Mouse (Mus musculus): ENCODE measurements at regions not wholly inside any gene's neighbourhood (a gene's known extent, or its start where the extent isn't known, plus 50 kb on each side); places are given as distances from the start of the nearest gene placed in this dataset.

GRCm38 (mm10) chr13:71195675-71196074 lies 354.1 kb upstream of the Adamts16 start:
- CTCF ChIA-PET: no interaction called here
- no peak for ATAC-seq

GRCm38 (mm10) chr13:71184500-71184899 lies 342.9 kb upstream of the Adamts16 start:
- in situ Hi-C loops (cut with MboI; ENCODE audit: low pct_unique_long_range_greater_than_20kb): no loop called here
- ATAC-seq (no peak), DNase-seq (ENCODE audit: low read depth, low spot score) (no peak)
- H3K27me3 ChIP-seq: peaks cover 4% of the 10 kb centered on the region
- ChIA-PET POLR2A (no interaction called here), CTCF (no interaction called here)
- no peak for TF ChIP-seq CTCF (IDR thresholded peaks at IDR 0.05)

More at GRCm38 (mm10) chr13:71195675-71196074, 354.1 kb upstream of the Adamts16 start:
- POLR2A ChIA-PET: no interaction called here
- no peak for DNase-seq (ENCODE audit: low read depth, low spot score)
- no peak for TF ChIP-seq CTCF (IDR thresholded peaks at IDR 0.05)
- no peaks in the 10 kb centered on the region for H3K27me3 ChIP-seq
- in situ Hi-C loops (cut with MboI; ENCODE audit: low pct_unique_long_range_greater_than_20kb): no loop called here

- ChIA-PET POLR2A (no interaction called here), CTCF (no interaction called here)
- H3K27me3 ChIP-seq: no peaks in the 10 kb centered on the region
- DNase-seq (ENCODE audit: low read depth, low spot score) (no peak), ATAC-seq (no peak)
- in situ Hi-C loops (cut with MboI; ENCODE audit: low pct_unique_long_range_greater_than_20kb): no loop called here
- no peak for TF ChIP-seq CTCF (IDR thresholded peaks at IDR 0.05)
Measured at GRCm38 (mm10) chr13:71179083-71179482, 337.5 kb upstream of the Adamts16 start.

- ChIA-PET POLR2A (no interaction called here), CTCF (no interaction called here)
- no peaks in the 10 kb centered on the region for H3K27me3 ChIP-seq
- DNase-seq (ENCODE audit: low read depth, low spot score): no peak
- in situ Hi-C loops (cut with MboI; ENCODE audit: low pct_unique_long_range_greater_than_20kb): no loop called here
- no peak for TF ChIP-seq CTCF (IDR thresholded peaks at IDR 0.05)
- ATAC-seq: no peak
Measured at GRCm38 (mm10) chr13:71174335-71174734, 332.7 kb upstream of the Adamts16 start.

- no peak for DNase-seq (ENCODE audit: low read depth, low spot score)
- POLR2A ChIA-PET: no interaction called here
- no peaks in the 10 kb centered on the region for H3K27me3 ChIP-seq
- in situ Hi-C loops (cut with MboI; ENCODE audit: low pct_unique_long_range_greater_than_20kb): no loop called here
- ATAC-seq: no peak
- TF ChIP-seq CTCF (IDR thresholded peaks at IDR 0.05): no peak
- CTCF ChIA-PET: no interaction called here
Measured at GRCm38 (mm10) chr13:71166226-71166625, 324.6 kb upstream of the Adamts16 start.

- ATAC-seq (no peak), DNase-seq (ENCODE audit: low read depth, low spot score) (no peak)
- no peak for TF ChIP-seq CTCF (IDR thresholded peaks at IDR 0.05)
- CTCF ChIA-PET: no interaction called here
- in situ Hi-C loops (cut with MboI; ENCODE audit: low pct_unique_long_range_greater_than_20kb): no loop called here
- POLR2A ChIA-PET: no interaction called here
- H3K27me3 ChIP-seq: no peaks in the 10 kb centered on the region
Measured at GRCm38 (mm10) chr13:71165096-71165920, 323.7 kb upstream of the Adamts16 start.

- ATAC-seq (no peak), DNase-seq (ENCODE audit: low read depth, low spot score) (no peak)
- in situ Hi-C loops (cut with MboI; ENCODE audit: low pct_unique_long_range_greater_than_20kb): no loop called here
- no peak for TF ChIP-seq CTCF (IDR thresholded peaks at IDR 0.05)
- CTCF ChIA-PET: no interaction called here
- POLR2A ChIA-PET: interaction anchor here (0.9 kb wide), 1 partner anchor 198 kb away, joined by 4 read pairs; no protein-coding TSS in a partner anchor
- no peaks in the 10 kb centered on the region for H3K27me3 ChIP-seq
Measured at GRCm38 (mm10) chr13:71164012-71164411, 322.4 kb upstream of the Adamts16 start.

GRCm38 (mm10) chr13:71162952-71163351 lies 321.3 kb upstream of the Adamts16 start:
- ATAC-seq (peak; percentile 26), DNase-seq (ENCODE audit: low read depth, low spot score) (no peak)
- no peak for TF ChIP-seq CTCF (IDR thresholded peaks at IDR 0.05)
- H3K27me3 ChIP-seq: no peaks in the 10 kb centered on the region
- ChIA-PET POLR2A (interaction anchor here (0.7 kb wide), 1 partner anchor 199 kb away, joined by 3 read pairs; no protein-coding TSS in a partner anchor), CTCF (interaction anchor here (1.5 kb wide), 1 partner anchor 11 kb away, joined by 6 read pairs; no protein-coding TSS in a partner anchor)
- in situ Hi-C loops (cut with MboI; ENCODE audit: low pct_unique_long_range_greater_than_20kb): no loop called here

GRCm38 (mm10) chr13:71158300-71158860 lies 316.8 kb upstream of the Adamts16 start:
- H3K27me3 ChIP-seq: no peaks in the 10 kb centered on the region
- in situ Hi-C loops (cut with MboI; ENCODE audit: low pct_unique_long_range_greater_than_20kb): no loop called here
- ChIA-PET CTCF (no interaction called here), POLR2A (interaction anchor here (0.5 kb wide), 1 partner anchor 9 kb away, joined by 3 read pairs; no protein-coding TSS in a partner anchor)
- TF ChIP-seq CTCF (IDR thresholded peaks at IDR 0.05): no peak
- ATAC-seq (no peak), DNase-seq (ENCODE audit: low read depth, low spot score) (no peak)

GRCm38 (mm10) chr13:71157656-71158299 lies 316.2 kb upstream of the Adamts16 start:
- POLR2A ChIA-PET: interaction anchor here (0.5 kb wide), 1 partner anchor 9 kb away, joined by 3 read pairs; no protein-coding TSS in a partner anchor
- CTCF ChIA-PET: no interaction called here
- no peak for TF ChIP-seq CTCF (IDR thresholded peaks at IDR 0.05)
- no peak for ATAC-seq
- no peak for DNase-seq (ENCODE audit: low read depth, low spot score)
- in situ Hi-C loops (cut with MboI; ENCODE audit: low pct_unique_long_range_greater_than_20kb): no loop called here
- no peaks in the 10 kb centered on the region for H3K27me3 ChIP-seq

- DNase-seq (ENCODE audit: low read depth, low spot score): peak; percentile 53
- POLR2A ChIA-PET: interaction anchor here (0.5 kb wide), 1 partner anchor 808 kb away, joined by 3 read pairs; no protein-coding TSS in a partner anchor
Measured at GRCm38 (mm10) chr13:71150092-71150491, 308.5 kb upstream of the Adamts16 start.

More at GRCm38 (mm10) chr13:71150092-71150491, 308.5 kb upstream of the Adamts16 start:
- CTCF ChIA-PET: no interaction called here
- no peaks in the 10 kb centered on the region for H3K27me3 ChIP-seq
- TF ChIP-seq CTCF (IDR thresholded peaks at IDR 0.05): no peak
- peak; percentile 54 for ATAC-seq
- in situ Hi-C loops (cut with MboI; ENCODE audit: low pct_unique_long_range_greater_than_20kb): no loop called here

Measured in Patski (cell line).